Mouse (Mus musculus) cerebellum, adult 9-10 months (tissue): ENCODE measurements around the gene H2afy.

Source experiments
- DNase-seq: peaks from one replicate; pipeline ENCODE4 v3.0.0; 2022

H2afy gene

DNA sequence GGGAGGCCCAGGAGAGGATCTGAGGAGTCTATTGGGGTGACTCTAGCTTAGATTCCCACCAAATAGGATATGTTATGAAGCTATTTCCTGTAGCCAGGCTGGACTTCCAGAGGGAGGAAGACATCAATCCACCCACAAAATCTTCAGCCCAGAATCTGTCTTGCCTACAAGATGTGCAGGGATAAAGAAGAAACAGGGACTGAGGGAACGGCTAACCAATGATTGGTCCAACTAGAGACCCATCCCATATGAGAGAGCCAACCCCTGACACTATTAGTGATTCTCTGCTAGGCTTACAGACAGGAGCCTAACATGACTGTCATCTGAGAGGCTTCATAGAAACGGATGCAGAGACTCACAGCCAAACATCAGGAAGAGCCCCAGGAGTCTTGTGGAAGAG lies 7.9 kb upstream of the H2afy start:
- DNase-seq = no peak

DNA sequence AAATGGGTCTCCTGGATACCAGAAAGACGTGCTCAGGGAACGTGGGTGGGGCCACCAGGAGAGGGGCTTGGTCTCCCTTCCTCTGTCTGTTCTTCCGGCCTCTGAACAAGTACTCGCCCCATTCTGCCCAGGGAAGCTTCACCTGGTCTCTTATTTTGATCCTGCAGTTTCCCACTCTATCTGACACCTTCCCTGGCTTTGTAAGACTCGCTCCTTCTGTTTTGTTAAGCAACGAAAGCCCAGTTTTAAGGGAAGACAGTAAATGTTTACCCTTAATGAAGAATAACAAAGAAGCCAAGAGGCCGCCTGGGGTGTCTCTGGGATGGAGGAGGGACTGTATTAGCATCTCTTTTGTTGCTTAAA lies 7.0 kb upstream of the H2afy start:
- DNase-seq = no peak

DNA sequence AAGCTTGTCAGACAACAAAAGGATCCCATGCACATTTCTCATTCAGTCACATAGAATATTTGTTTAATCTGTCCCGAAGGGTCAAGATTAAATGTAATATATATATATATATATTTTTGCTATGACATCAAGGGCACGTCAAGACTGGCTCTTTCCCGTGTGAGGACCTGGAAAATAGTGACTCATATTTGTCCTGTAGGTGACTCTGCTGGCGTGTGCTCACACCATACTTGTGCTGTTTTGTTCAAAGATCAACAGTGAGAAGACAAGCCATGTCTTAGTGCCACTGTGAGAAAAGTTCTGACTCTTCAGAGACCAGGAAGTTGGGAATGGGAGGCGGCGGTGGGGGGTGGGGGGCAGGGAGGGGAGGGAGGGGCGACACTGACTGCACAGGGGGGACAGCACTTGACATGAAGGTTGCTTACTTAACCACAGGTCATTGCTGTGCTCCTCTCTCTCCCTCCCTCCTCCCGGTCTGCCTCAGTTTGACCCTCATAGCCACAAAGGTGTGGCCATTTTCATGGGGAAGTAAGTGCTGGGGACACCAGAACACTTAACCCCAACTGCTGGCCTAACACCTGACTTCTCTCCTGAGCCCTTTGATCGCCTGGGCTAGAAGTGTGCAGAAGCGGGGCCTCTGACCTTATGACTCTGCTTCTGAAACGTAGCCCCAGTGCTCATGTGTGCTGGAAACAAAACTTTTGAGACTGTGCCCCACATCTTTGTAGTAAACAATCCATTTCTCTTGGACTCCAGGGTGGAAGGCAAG lies 6.4 kb upstream of the H2afy start:
- DNase-seq = no peak

DNA sequence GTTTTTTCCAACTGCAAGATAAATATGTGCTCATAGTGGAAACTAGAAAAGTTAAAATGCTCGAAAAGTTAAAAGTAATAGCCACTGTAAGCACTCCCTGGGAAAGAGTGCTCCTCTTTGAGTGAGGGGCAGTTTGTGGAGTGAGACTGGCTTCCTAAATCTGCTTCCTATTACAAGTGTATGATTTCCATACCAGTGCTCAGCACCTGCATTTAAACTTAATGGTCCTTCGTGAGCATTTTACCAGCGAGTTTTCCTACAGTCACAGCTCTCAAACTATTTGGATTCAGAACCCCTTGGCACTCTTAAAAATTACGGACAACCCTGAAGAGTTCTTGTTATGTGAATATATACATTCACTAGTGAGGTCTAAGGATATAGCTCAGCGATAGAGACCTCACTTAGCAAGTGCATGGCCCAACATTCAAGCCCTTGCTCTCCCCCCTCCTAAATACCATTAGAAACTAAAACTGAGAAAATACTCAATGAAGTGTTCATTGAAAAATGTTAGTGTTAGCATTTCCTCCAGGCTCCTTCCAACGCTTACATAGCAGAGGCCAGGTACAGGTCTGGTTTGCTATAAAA lies 3.1 kb upstream of the H2afy start:
- DNase-seq = no peak

DNA sequence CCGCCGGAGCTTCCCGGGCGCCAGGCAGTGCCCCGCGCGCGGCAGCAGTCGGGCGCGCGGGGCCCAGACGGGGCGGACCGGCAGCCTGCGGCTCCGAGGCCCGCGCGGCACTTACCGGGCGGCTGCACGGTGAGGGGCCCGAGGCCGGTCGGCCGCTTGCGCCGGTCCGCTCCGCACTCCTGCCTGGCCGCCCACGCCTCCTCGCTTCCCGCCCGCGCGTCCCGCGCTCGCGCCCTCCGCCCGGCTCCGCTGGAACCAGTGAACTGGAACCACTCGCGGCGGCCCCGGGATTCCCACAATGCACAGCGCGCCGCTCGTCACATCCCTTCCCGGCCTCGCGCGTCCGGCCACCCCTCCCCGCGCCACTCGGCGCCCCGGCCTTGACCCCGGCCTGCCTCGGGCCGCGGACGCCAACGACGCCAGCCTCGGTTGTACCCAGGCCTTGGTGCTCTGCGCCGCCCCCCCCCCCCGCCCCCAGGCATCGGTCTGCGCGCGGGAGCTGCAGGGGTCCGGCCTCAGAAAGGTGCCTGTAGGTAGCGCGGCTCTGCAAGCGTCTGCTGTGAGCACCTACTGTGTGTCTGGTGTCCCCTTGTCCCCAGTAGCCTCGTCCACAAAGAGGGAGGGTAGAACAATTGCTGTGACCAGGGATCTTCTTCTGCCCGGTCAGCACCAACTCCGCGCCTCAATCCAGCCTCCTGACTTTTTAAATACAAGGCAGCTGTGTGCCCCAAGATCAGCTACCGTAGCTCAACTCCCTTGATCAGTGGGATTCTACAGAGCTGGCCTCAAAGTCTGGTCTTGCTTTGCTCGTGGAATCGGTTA lies 719 bp downstream of the H2afy start:
- DNase-seq = peak; percentile 83

DNA sequence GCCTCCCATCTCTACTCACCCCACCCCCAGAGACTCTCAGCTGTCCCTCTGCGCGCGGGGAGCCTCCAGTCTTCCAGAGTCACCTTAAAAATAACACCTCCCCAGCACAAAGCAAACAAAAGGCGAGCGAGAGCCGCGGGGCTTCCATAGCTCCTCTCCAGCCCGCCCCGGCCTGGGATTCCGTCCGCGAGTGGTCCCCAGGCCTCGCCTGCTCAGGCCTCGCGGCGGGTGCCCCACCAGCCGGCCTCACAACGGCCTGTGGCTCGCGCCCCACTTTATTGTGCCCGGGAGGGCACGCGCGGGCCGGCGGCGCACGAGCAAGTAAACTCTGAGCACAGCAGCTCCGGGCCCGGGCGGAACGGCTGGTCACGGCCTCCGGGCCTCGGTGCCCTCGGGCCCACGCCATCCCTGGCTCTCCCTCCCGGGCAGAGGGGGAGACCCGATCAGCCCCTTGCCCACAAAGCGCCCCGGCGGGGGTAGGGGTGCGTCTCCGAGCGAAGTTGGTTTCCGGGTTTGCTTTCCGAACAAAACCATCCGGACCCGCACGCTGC lies 1.5 kb downstream of the H2afy start:
- DNase-seq = no peak

DNA sequence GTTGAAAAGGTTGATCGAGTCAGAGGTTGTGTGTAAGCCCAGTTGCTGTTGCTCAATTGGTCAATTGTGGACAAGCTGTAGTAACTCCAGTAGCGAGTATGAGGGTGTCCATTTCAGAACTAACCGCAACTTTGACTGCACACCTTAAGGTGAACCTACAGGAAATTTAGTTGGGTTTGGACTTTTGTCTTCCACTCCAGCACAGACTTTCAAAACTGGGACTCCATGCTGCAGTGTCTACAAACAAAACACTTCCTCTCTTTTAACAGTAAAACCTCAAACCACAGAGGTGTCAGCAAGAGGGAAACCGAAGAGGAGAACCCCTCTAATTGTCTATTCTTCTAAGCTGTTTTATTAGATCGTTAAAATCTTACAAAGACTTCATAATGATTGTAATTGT lies 2.1 kb downstream of the H2afy start:
- no peak for DNase-seq

DNA sequence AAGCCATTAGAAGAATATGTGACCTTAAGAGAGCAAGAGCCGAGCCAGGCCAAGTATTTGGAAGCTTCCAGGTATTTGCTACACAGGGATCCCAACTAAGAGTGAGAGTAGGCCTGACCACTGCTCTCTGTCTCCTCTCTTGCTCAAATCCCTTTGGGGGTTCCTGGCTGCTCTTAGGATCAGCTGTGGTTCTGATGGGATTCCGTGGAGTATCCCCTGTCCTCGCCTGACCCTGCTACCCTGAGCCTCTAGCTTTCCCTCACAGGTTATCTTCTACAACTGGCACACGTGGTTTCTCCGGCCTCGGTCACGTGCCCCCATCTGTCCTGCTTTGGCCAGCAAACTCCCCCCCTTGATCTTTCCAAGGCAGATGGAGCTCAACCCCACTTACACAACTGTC lies 3.2 kb downstream of the H2afy start:
- no peak for DNase-seq

DNA sequence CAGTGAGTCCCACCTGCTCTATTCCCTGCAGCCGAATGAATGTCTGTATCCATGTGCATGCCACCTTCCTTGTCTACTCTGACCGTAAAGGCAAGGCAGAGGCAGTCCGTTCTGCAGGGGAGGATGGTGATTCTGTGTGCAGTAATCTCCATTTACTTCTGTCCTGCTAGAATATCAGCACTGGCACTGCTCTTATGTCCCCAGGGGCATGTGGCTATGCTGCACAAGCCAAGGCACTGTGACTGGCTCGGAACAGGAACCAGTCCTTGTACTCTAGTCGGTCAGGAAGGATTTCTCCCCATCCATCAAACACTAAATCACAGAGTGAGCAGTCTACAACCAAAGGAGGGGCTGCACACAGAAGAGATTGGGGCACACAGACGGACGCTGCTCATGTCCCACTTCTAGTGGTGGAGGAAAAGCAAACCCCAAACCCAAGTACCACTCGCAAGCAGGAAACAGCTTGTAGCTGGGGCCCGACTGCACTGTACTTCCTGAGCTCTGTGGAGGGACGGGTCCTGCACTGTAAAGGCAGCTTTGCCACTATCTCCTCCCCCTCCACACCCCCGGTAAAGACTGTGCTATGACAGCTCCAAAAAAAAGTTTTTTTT lies 3.7 kb downstream of the H2afy start:
- DNase-seq = no peak

DNA sequence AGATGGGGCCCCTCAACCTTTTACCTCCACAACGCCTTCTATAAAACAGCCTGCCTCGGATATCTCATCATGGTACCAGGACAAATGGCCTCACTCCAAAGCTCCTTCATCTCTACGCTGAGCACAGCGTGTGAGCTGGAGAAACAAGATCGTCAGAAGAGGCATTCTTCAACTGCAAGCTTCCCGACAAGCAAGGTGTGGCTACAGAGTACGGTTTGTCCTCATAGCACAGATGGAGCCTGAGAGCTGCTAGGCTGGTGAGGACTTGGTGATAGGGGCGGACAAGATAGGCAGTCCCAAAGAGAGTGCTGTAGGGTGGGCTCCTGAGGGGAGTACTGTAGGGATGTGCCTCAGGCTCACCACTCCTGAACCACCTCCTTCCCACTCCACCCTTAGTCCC lies 5.6 kb downstream of the H2afy start:
- DNase-seq = no peak

DNA sequence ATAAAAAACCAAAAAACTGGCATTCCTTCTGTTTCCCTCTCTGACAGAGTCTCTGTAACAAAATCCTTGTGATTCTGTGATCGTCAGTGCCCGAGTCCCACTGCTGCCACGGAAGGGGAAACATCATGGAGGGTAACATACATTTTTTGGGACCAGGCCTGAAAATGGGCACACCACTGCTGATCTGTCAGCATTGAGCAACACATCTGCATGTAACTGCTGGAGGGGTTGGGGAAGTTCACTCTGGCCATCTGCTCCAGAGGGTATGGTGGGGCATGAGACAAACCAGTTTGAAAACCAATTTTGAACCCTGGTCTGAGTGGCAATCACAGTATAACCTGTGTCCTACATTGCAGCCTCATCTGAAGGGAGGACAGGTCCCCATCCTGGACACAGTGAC lies 6.6 kb downstream of the H2afy start:
- DNase-seq = no peak

DNA sequence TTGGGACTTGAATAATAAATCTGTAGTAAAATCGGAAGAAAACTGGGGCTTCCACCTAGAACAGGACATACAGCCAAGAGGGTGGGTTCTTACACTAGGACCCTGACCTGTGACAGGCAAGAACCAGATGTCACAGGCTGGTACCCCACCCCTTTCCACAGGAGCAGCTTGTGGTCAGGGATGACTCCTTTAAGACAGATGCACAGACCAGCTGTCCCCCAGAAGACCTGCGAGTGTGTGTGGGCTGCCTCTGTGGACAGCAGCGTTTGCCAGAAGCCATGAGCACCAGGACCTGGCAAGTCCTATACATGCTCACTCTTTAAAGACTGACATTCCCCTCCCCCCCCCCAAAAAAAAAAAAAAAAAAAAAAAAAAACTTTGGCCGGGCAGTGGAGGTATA lies 7.1 kb downstream of the H2afy start:
- DNase-seq = no peak

DNA sequence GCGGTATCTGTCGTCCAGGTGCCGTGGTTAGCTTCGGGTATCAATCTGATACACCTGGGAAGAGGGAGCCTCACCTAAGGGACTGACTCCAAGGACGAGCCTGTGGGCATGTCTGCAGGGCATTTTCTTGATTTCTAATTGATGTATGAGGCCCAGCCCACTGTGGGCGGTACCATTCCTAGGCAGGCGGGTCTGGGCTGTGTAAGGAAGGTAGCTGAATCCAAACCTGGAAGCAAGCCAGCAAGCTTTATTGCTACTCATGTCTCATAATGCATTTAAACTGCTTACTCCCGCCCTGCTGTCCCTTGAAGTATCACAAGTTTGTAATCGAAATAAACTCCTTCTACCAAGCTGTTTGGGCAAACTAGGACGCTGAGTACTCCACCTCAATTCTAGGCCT lies 10.5 kb downstream of the H2afy start:
- DNase-seq = no peak

DNA sequence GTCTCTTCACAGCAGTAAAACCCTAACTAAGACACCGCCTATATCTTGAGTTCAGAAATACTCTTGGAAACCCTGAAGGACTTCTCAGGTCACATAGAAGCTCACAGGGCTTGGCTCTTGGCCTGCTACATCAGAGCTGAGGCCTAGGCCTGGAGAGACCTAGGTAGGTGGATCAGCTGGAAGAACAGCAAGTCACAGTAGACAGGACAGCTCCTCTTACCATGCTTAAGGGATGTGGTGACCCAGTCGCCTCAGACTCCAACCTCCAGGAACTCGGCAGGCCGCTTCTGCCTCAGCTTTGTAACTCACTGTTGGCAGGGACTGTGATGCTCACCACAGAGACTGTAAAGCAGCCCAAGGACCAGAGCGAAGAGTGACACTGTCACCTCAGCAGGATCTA lies 13.1 kb downstream of the H2afy start:
- DNase-seq = no peak

DNA sequence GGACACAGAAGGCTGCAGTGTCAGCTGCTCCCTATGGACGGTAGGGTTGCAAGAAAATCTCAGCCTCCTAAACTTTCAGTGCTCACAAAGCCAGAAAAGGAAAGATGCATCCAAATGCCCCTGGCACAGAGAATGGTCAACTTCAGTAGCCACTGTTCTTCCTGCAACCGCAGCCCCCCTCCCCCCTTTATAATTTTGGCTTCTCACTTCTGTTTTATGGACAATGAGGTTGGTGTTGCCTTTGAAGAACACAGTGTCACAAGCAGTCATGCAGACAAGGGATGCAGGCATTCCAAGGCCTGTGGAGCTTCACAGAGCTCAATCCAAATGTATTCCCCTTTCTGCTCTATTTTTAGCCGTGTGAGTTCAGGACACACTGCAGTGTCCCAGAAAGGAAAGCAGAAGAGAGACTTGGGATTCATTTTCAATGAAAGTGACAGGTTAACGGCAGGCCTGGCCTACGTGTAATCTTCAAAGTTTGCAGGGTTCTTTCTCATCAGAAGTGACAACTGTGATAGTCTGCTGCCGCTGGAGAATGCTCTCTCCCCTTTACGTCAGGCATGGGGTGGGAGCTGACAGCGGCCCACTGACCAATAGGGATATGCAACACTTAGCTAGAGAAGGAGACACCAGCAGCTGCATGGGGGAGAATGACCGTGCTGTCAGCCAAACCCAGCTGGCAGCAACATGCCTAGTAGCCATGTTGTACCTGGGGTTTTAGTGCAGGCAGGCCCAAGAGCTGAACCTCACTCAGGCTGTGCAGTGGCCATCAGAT lies 18.0 kb downstream of the H2afy start:
- DNase-seq = no peak

DNA sequence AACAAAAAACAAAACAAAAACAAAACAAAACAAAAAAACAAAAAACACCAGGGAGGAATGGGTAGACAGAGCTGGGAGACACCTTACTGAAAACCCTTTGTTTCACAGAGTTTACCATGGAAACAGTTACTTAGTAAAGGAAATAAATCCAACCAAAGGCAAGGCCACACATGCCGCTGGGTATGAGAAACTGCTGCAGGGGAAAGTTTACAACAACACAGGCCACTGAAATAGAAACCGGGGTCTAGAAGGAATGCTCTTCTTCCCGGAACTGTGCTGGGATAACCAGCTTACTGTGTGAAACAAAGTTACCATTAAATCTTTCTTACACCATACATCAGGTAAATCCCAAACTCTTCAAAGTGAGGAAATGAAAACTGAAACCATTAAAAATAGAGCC lies 20.3 kb downstream of the H2afy start:
- no peak for DNase-seq

DNA sequence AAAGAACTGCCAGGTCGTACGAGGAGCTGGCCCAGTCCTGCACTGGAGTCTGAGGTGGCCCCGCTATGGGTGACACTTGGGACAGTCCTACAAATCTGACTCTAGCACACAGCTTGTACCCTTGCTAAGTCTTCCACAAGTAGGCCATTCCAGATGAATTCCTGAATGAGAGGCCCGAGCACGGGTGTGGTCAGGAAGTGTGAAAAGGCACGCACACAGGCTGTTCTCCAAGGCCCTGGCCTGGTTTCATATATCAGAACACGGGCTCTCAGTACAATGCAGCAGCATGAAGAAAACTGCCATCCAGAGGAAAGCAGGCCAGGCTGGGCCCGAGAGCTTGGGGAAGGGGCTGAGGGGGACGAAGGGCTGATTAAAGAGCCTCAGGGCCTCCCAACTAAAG lies 20.8 kb downstream of the H2afy start:
- DNase-seq = no peak

DNA sequence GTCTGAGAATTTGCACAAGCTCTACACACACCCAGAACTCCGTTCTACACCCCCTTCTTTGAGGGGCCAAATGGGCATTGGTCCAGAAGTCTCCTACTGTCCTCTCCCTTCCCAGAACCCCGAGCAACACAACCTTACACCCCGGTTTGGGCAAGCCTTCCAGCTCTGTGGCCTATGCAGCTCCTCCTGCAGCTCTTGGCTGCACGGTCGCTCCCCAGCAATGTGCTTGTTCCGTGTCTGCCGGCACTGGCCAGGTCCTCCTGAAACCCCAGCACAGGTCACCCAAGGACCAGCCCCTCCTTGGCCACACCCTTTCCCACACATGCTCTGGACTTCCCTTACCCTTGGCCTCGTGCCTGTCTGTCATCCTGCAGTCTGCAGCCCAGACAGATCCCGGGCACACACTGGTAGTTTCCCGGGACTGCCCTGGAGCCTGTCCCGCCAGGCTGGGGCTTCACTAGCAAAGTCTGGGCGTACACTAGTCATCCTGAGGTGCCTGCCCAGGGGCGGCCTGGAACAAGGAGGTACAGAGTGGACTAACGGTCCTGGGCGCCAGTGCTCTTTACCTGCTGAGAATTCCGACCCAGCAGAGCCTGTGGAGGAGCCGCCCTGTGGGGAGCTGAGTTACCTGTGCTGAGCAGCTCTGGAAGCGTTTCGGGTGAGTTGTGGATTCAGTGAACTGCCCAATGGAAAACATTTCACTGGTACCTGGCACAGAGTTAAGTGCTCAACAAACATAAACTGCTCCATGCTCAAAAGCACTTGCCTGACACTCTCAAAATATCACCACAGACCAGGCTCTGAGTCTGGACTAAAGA lies 22.5 kb downstream of the H2afy start:
- DNase-seq = peak; percentile 50

DNA sequence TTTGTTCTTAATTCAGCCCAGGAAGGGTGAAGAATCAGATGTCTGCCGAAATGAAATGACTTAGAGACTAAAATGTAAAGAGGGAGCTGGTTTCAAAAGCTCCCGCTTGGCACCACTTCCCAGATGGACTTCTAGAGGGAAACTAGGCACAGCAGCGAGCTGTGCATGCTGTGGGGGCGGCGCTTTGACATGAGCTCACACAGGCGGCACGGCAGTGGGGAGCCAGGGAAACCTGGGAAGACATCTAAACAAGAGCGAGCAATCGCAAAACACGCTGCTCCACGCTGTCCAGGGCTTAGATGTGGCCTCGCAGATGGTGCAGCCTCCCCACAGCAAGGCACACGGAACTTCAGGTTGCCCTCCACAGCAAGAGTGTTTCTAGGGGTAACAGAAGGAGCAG lies 23.2 kb downstream of the H2afy start:
- DNase-seq = peak; percentile 56

DNA sequence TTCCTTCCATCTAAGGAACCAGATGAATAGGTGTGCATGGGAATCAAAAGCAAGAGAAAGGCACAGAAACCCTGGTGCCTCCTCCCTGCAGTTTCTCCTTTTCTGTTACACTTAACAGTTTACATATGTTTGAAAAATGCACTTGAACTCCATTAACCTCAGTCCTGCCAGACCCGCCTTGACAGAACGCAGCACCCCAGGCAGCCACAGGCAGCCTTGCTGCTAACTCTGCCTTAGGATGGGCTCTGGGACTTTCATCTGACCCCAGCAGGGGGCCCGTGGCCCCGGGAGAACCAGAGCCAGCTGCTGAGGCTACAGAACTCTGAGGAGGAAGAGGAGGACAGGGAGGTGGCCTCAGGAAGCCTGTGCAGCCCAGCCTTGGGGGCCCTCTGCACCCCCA lies 23.7 kb downstream of the H2afy start:
- DNase-seq = no peak

DNA sequence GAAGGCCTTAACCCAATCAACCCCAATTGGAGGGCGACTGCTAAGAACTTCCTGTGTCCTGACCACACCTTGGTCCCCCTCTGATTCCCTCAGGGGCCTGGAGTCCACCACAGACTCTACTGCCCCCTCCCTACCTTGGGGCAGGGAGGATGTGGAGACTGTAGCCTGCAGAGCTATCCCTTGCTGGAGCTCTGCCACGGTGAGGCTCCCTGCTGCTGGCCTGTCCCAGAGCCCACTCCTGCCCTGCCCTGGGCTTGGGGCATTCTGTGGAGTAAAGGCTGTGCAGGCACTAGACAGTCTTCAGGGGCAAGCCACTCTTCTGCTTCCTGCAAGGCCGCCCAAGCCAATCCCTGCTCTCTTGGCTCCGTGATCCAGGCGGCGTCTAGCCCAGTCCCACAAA lies 24.6 kb downstream of the H2afy start:
- no peak for DNase-seq
